Mouse (Mus musculus) MEL (cell line): ENCODE measurements around the gene Sema6c. TPM values are rescaled to one million over a fixed set of nuclear protein-coding genes. Genes with fewer than 3 reads are reported as not detected.

Source experiments
- DNase-seq: peaks from one replicate; pipeline ENCODE4 v3.0.0; 2011; ENCODE audit warnings: low read depth, low spot score
- H3K27ac ChIP-seq: 2 replicates; pipeline ENCODE4 v1.5.1; 2012; ENCODE audit warnings: low read depth, mild to moderate bottlenecking, control low read depth, low read length, moderate library complexity; ENCODE audit not compliant: control insufficient read depth
- H3K27me3 ChIP-seq, 2 experiments: fragments of 150-350 bp in 1 of 2; sonication (generic) in 1 of 2; 2 replicates each; pipeline ENCODE4 v1.6.1; 2012; ENCODE audit warnings: low read length in 2 of 2, mild to moderate bottlenecking in 2 of 2, improper control_type of control experiment in 1 of 2, moderate library complexity in 1 of 2; ENCODE audit not compliant: insufficient read depth in 2 of 2, control insufficient read depth in 1 of 2
- H3K36me3 ChIP-seq, 2 experiments: 2 replicates each; pipeline ENCODE4 v1.6.1; 2012 to 2014; ENCODE audit warnings: low read length in 2 of 2, improper control_type of control experiment in 1 of 2, inconsistent platforms in 1 of 2, mild to moderate bottlenecking in 1 of 2; ENCODE audit not compliant: insufficient read depth in 2 of 2, control insufficient read depth in 1 of 2
- H3K4me1 ChIP-seq, 2 experiments: fragments of 150-350 bp in 1 of 2; sonication (generic) in 1 of 2; 2 replicates each; pipeline ENCODE4 v1.6.1; 2012; ENCODE audit warnings: low read length in 2 of 2, improper control_type of control experiment in 1 of 2, mild to moderate bottlenecking in 1 of 2; ENCODE audit not compliant: insufficient read depth in 2 of 2, control insufficient read depth in 1 of 2
- H3K4me3 ChIP-seq, 2 experiments: fragments of 150-350 bp in 1 of 2; sonication (generic) in 1 of 2; 2 replicates each; pipeline ENCODE4 v1.5.1; 2012; ENCODE audit warnings: low read depth in 2 of 2, low read length in 2 of 2, mild to moderate bottlenecking in 2 of 2, moderate library complexity in 2 of 2, control low read depth in 1 of 2, improper control_type of control experiment in 1 of 2; ENCODE audit not compliant: control insufficient read depth in 1 of 2, insufficient read depth in 1 of 2
- H3K79me2 ChIP-seq: 2 replicates; pipeline ENCODE4 v1.6.1; 2012; ENCODE audit warnings: mild to moderate bottlenecking, low read length, moderate library complexity; ENCODE audit not compliant: control insufficient read depth, poor library complexity, insufficient read depth
- H3K9ac ChIP-seq: 2 replicates; pipeline ENCODE4 v1.6.1; 2012; ENCODE audit warnings: low read depth, mild to moderate bottlenecking, control low read depth, low read length, moderate library complexity; ENCODE audit not compliant: control insufficient read depth, poor library complexity, severe bottlenecking
- H3K9me3 ChIP-seq: fragments of 150-350 bp; sonication (generic); replicated peaks from 2 replicates; pipeline ENCODE4 v1.6.1; 2012; ENCODE audit warnings: mild to moderate bottlenecking, low read length, improper control_type of control experiment, moderate library complexity; ENCODE audit not compliant: insufficient read depth
- BHLHE40 ChIP-seq: IDR thresholded peaks from 2 replicates; pipeline ENCODE4 v1.6.1; 2012; ENCODE audit warnings: low read depth, mild to moderate bottlenecking, inconsistent platforms, low read length, improper control_type of control experiment, borderline replicate concordance
- CHD1 ChIP-seq: IDR thresholded peaks from 2 replicates; pipeline ENCODE4 v1.6.1; 2012; ENCODE audit warnings: low read depth, mild to moderate bottlenecking, inconsistent platforms, low read length, improper control_type of control experiment
- CHD2 ChIP-seq: IDR thresholded peaks from 2 replicates; pipeline ENCODE4 v1.6.1; 2011; ENCODE audit warnings: low read length, improper control_type of control experiment
- CTCF ChIP-seq, 3 experiments: IDR thresholded peaks in 2 of 3; conservative IDR thresholded peaks in 1 of 3; 2 replicates each; pipeline ENCODE4 v1.5.1; 2011 to 2012; ENCODE audit warnings: low read length in 3 of 3, low read depth in 2 of 3, mild to moderate bottlenecking in 2 of 3, improper control_type of control experiment in 1 of 3, inconsistent platforms in 1 of 3, mixed read lengths in 1 of 3, moderate library complexity in 1 of 3; ENCODE audit not compliant: control insufficient read depth in 1 of 3, insufficient read depth in 1 of 3, poor library complexity in 1 of 3, severe bottlenecking in 1 of 3
- ELF1 ChIP-seq: IDR thresholded peaks from 2 replicates; pipeline ENCODE4 v1.6.1; 2014; ENCODE audit warnings: low read depth, mild to moderate bottlenecking, inconsistent platforms, low read length, improper control_type of control experiment, moderate library complexity
- EP300 ChIP-seq, 2 experiments: IDR thresholded peaks; 2 replicates each; pipeline ENCODE4 v1.6.1; 2011; ENCODE audit warnings: improper control_type of control experiment in 2 of 2, low read length in 2 of 2, low read depth in 1 of 2, mild to moderate bottlenecking in 1 of 2
- GABPA ChIP-seq: IDR thresholded peaks from 2 replicates; pipeline ENCODE4 v1.6.1; 2012; ENCODE audit warnings: low read depth, mild to moderate bottlenecking, inconsistent platforms, low read length, improper control_type of control experiment, moderate library complexity
- GATA1 ChIP-seq: IDR thresholded peaks from 2 replicates; pipeline ENCODE4 v1.6.1; 2011; ENCODE audit warnings: low read depth, low read length, improper control_type of control experiment
- HCFC1 ChIP-seq: IDR thresholded peaks from 2 replicates; pipeline ENCODE4 v1.6.1; 2012; ENCODE audit warnings: low read depth, mild to moderate bottlenecking, inconsistent platforms, low read length, improper control_type of control experiment, moderate library complexity
- JUND ChIP-seq: IDR thresholded peaks from 2 replicates; pipeline ENCODE4 v1.6.1; 2011; ENCODE audit warnings: low read depth, mild to moderate bottlenecking, improper control_type of control experiment, low read length
- KAT2A ChIP-seq: conservative IDR thresholded peaks from 2 replicates; pipeline ENCODE4 v1.6.1; 2012; ENCODE audit warnings: low read depth, low read length, improper control_type of control experiment, inconsistent platforms
- MAFK ChIP-seq: IDR thresholded peaks from 2 replicates; pipeline ENCODE4 v1.6.1; 2011; ENCODE audit warnings: low read depth, mild to moderate bottlenecking, low read length, improper control_type of control experiment, borderline replicate concordance
- MAX ChIP-seq: IDR thresholded peaks from 2 replicates; pipeline ENCODE4 v1.6.1; 2011; ENCODE audit warnings: low read length, improper control_type of control experiment
- MEF2A ChIP-seq: IDR thresholded peaks from 2 replicates; pipeline ENCODE4 v1.6.1; 2014; ENCODE audit warnings: low read depth, mild to moderate bottlenecking, inconsistent platforms, low read length, improper control_type of control experiment; ENCODE audit not compliant: poor library complexity, insufficient replicate concordance, severe bottlenecking; ENCODE audit errors: extremely low read depth
- MXI1 ChIP-seq: IDR thresholded peaks from 2 replicates; pipeline ENCODE4 v1.6.1; 2011; ENCODE audit warnings: mild to moderate bottlenecking, low read depth, low read length, improper control_type of control experiment
- MYB ChIP-seq: IDR thresholded peaks from 2 replicates; pipeline ENCODE4 v1.6.1; 2011; ENCODE audit warnings: mild to moderate bottlenecking, low read depth, low read length, improper control_type of control experiment
- MYC ChIP-seq: IDR thresholded peaks from 2 replicates; pipeline ENCODE4 v1.6.1; 2011; ENCODE audit warnings: low read depth, mild to moderate bottlenecking, low read length, improper control_type of control experiment, moderate library complexity
- NELFE ChIP-seq: IDR thresholded peaks from 2 replicates; pipeline ENCODE4 v1.6.1; 2011; ENCODE audit warnings: low read depth, low read length, improper control_type of control experiment
- POLR2A ChIP-seq, 2 experiments: IDR thresholded peaks; 2 replicates each; pipeline ENCODE4 v1.6.1; 2011 to 2012; ENCODE audit warnings: low read length in 2 of 2, mild to moderate bottlenecking in 2 of 2, control low read depth in 1 of 2, improper control_type of control experiment in 1 of 2, low read depth in 1 of 2, moderate library complexity in 1 of 2; ENCODE audit not compliant: control insufficient read depth in 1 of 2, insufficient read depth in 1 of 2, poor library complexity in 1 of 2
- POLR2AphosphoS2 ChIP-seq: IDR thresholded peaks from 2 replicates; pipeline ENCODE4 v1.6.1; 2011; ENCODE audit warnings: low read length, improper control_type of control experiment
- POLR2AphosphoS5 ChIP-seq: IDR thresholded peaks from 2 replicates; pipeline ENCODE4 v1.6.1; 2012; ENCODE audit warnings: low read depth, borderline replicate concordance, mild to moderate bottlenecking, inconsistent platforms, low read length, moderate library complexity, mixed read lengths
- RAD21 ChIP-seq: IDR thresholded peaks from 2 replicates; pipeline ENCODE4 v1.6.1; 2011; ENCODE audit warnings: mild to moderate bottlenecking, low read depth, low read length, improper control_type of control experiment
- RCOR1 ChIP-seq: IDR thresholded peaks from 2 replicates; pipeline ENCODE4 v1.6.1; 2012; ENCODE audit warnings: low read depth, mild to moderate bottlenecking, inconsistent platforms, low read length, improper control_type of control experiment
- SIN3A ChIP-seq: IDR thresholded peaks from 2 replicates; pipeline ENCODE4 v1.6.1; 2012; ENCODE audit warnings: low read length, improper control_type of control experiment, inconsistent platforms
- SMC3 ChIP-seq: IDR thresholded peaks from 2 replicates; pipeline ENCODE4 v1.6.1; 2011; ENCODE audit warnings: low read depth, low read length, improper control_type of control experiment
- TAL1 ChIP-seq: IDR thresholded peaks from 2 replicates; pipeline ENCODE4 v1.6.1; 2012; ENCODE audit warnings: mild to moderate bottlenecking, inconsistent platforms, low read length, moderate library complexity, mixed read lengths
- UBTF ChIP-seq: IDR thresholded peaks from 2 replicates; pipeline ENCODE4 v1.6.1; 2012; ENCODE audit warnings: low read depth, mild to moderate bottlenecking, inconsistent platforms, low read length, improper control_type of control experiment, moderate library complexity, borderline replicate concordance; ENCODE audit not compliant: insufficient read depth
- USF1 ChIP-seq: IDR thresholded peaks from 2 replicates; pipeline ENCODE4 v1.6.1; 2014; ENCODE audit warnings: low read depth, mild to moderate bottlenecking, inconsistent platforms, low read length, improper control_type of control experiment, moderate library complexity
- USF2 ChIP-seq, 2 experiments: IDR thresholded peaks; 2 replicates each; pipeline ENCODE4 v1.6.1; 2011 to 2012; ENCODE audit warnings: improper control_type of control experiment in 2 of 2, low read length in 2 of 2, borderline replicate concordance in 1 of 2, inconsistent platforms in 1 of 2, low read depth in 1 of 2, mild to moderate bottlenecking in 1 of 2; ENCODE audit not compliant: insufficient read depth in 1 of 2
- ZC3H11A ChIP-seq: IDR thresholded peaks from 2 replicates; pipeline ENCODE4 v1.6.1; 2012; ENCODE audit warnings: low read depth, mild to moderate bottlenecking, inconsistent platforms, low read length, improper control_type of control experiment
- ZKSCAN1 ChIP-seq: IDR thresholded peaks from 2 replicates; pipeline ENCODE4 v1.6.1; 2012; ENCODE audit warnings: low read depth, mild to moderate bottlenecking, inconsistent platforms, low read length, improper control_type of control experiment, moderate library complexity
- ZMIZ1 ChIP-seq: IDR thresholded peaks from 2 replicates; pipeline ENCODE4 v1.6.1; 2012; ENCODE audit warnings: low read depth, mild to moderate bottlenecking, inconsistent platforms, low read length, improper control_type of control experiment, moderate library complexity
- ZNF384 ChIP-seq: IDR thresholded peaks from 2 replicates; pipeline ENCODE4 v1.6.1; 2012; ENCODE audit warnings: low read depth, mild to moderate bottlenecking, inconsistent platforms, low read length, improper control_type of control experiment
- polyA plus RNA-seq, 2 experiments: library from polyadenylated mRNA; stranded (reverse) in 1 of 2; unstranded in 1 of 2; fragments of >175 nt in 1 of 2; fragments of >200 nt in 1 of 2; gene quantifications; 2 replicates each; pipeline versions ENCODE4 v1.2.1 to v1.2.4; 2012; ENCODE audit warnings: low replicate concordance in 2 of 2, low read depth in 1 of 2; ENCODE audit not compliant: insufficient read length in 2 of 2, insufficient read depth in 1 of 2, missing spikeins in 1 of 2
- total RNA-seq: library from RNA; depleted of rRNA; stranded (reverse); fragments of 300-350 nt; gene quantifications from 2 replicates; pipeline ENCODE4 v1.2.3, GENCODE M21; 2012

Gene Sema6c
- total and polyA plus RNA-seq, 3 experiments: 0.35 to 3.2 TPM; not detected in 1

GRCm38 (mm10) chr3:95173256-95173949, 13.1 kb downstream of the Sema6c start (continued):
- no peak for TF ChIP-seq NELFE
- no peak for TF ChIP-seq CHD1
- no peak for TF ChIP-seq ZMIZ1

GRCm38 (mm10) chr3:95174011-95174592, 13.8 kb downstream of the Sema6c start:
- no peaks in the 10 kb centered on the region for H3K36me3 ChIP-seq
- no peak overlapping the region for H3K27ac ChIP-seq
- H3K4me1 ChIP-seq: no peaks in the 10 kb centered on the region
- no peaks in the 10 kb centered on the region for H3K27me3 ChIP-seq
- peak; percentile 81 for DNase-seq
- no peak overlapping the region for H3K9ac ChIP-seq
- H3K4me3 ChIP-seq: no peak overlapping the region
- H3K79me2 ChIP-seq: no peaks in the 10 kb centered on the region
- H3K9me3 ChIP-seq: no peaks in the 10 kb centered on the region
- TF ChIP-seq GABPA (no peak), UBTF (no peak), USF2 (IDR thresholded peaks at IDR 0.05; ENCODE audit: borderline replicate concordance in 1 of 2, insufficient read depth in 1 of 2, low read depth in 1 of 2, low read length in 2 of 2) (no peak), ZMIZ1 (no peak), BHLHE40 (no peak), CTCF (IDR thresholded peaks at IDR 0.05 in 2 of 3, conservative IDR thresholded peaks at IDR 0.05 in 1 of 3; ENCODE audit: control insufficient read depth in 1 of 3, insufficient read depth in 1 of 3, low read depth in 2 of 3, low read length in 3 of 3, poor library complexity in 1 of 3, severe bottlenecking in 1 of 3) (peak; percentile 89 to 91 (median 90)), JUND (no peak), TAL1 (no peak), NELFE (no peak), USF1 (no peak), POLR2AphosphoS5 (no peak), MXI1 (no peak), MEF2A (no peak), ZC3H11A (peak; percentile 55; the same call in 1 of the 2 replicates), ZKSCAN1 (no peak), ZNF384 (no peak), EP300 (IDR thresholded peaks at IDR 0.05; ENCODE audit: low read depth in 1 of 2, low read length in 2 of 2) (no peak), MAX (no peak), MYC (0 out of 2 replicates have a peak, but pooled peaks have one; percentile 26), SMC3 (peak; percentile 67), CHD2 (no peak), GATA1 (no peak), RAD21 (peak; percentile 64), MAFK (no peak), POLR2A (IDR thresholded peaks at IDR 0.05; ENCODE audit: control insufficient read depth in 1 of 2, insufficient read depth in 1 of 2, low read depth in 1 of 2, low read length in 2 of 2, poor library complexity in 1 of 2) (no peak), CHD1 (no peak), KAT2A (no peak), MYB (no peak), POLR2AphosphoS2 (no peak), HCFC1 (0 out of 2 replicates have a peak, but pooled peaks have one; percentile 24), RCOR1 (no peak), ELF1 (no peak), SIN3A (no peak)
